ENCODE assay signal across 15 mouse cellular contexts in the genomic region with DNA sequence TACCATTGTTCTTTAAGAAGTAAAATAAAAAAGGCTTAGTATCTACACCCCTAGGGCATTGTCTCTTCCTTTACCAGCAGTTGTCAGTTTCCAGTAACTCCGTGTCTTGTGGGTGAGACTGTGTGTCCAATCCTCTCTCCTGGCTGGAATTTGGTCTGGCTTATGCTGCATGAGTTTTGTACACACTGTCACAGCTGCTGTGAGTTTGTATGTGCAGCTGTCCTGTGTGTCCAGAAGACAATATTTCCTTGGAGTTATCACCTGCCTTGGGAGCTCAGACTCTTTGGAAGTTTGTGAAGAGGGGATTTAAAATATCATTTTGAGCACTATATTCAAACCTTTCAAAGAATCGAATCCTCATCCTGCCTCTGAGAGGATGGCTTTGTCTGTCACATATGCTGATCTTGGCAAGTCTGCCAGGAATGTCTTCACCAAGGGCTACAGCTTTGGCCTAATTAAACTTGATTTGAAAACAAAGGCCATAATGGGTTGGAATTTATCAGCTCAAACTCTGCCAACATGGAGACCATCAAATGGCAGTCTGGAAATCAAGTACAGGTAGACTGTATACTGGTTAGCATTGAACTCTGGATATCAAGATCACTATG.
"Had no signal": no experiment of that assay in that cellular context is flagged by ENCODE, and none has a peak within 500 bp of the region (broad histone marks: within the 10 kb centered on the region; RNA-seq: fewer than 3 reads in every experiment).

No protein-coding gene starts in this region.

- DNase-seq: kidney, adult 9 months; kidney, postnatal 14 days; kidney, postnatal 4 days; left cerebral cortex, postnatal 4 days; liver, postnatal 0 days; lung, embryonic 14.5 days; thymus, adult 18-20 months; thymus, postnatal 36 days had no signal

- H3K4me3 ChIP-seq: limb, embryonic 15.5 days; midbrain, embryonic 12.5 days; midbrain, embryonic 15.5 days had no signal

- H3K27me3 ChIP-seq: limb, embryonic 15.5 days; midbrain, embryonic 12.5 days; midbrain, embryonic 15.5 days had no signal

- H3K4me1 ChIP-seq: limb, embryonic 15.5 days; midbrain, embryonic 12.5 days; midbrain, embryonic 15.5 days had no signal

- H3K9ac ChIP-seq: limb, embryonic 15.5 days; liver, embryonic 14.5 days; liver, postnatal 0 days; lung, embryonic 14.5 days; midbrain, embryonic 12.5 days; midbrain, embryonic 15.5 days had no signal

- H3K9me3 ChIP-seq: limb, embryonic 15.5 days; midbrain, embryonic 12.5 days; midbrain, embryonic 15.5 days had no signal

- H3K27ac ChIP-seq: limb, embryonic 15.5 days; liver, embryonic 14.5 days; macrophage; midbrain, embryonic 12.5 days; midbrain, embryonic 15.5 days had no signal

- H3K36me3 ChIP-seq: limb, embryonic 15.5 days; midbrain, embryonic 12.5 days; midbrain, embryonic 15.5 days had no signal

- ATAC-seq: liver, postnatal 0 days; lung, postnatal 0 days; midbrain, embryonic 15.5 days had no signal

- H3K4me2 ChIP-seq: limb, embryonic 15.5 days; liver, embryonic 11.5 days; lung, embryonic 14.5 days; midbrain, embryonic 12.5 days; midbrain, embryonic 15.5 days had no signal
